Mouse (Mus musculus): Measurements from ENCODE around the gene Spef1.
A peak's percentile ranks its signal among the peaks of the same experiment; 100 is the strongest.

The Spef1 gene

GRCm38 (mm10) chr2:131172322-131172721, 14.8 kb downstream of the Spef1 start:
- no peak for DNase-seq (ENCODE audit: low spot score in 2 of 2)

DNA sequence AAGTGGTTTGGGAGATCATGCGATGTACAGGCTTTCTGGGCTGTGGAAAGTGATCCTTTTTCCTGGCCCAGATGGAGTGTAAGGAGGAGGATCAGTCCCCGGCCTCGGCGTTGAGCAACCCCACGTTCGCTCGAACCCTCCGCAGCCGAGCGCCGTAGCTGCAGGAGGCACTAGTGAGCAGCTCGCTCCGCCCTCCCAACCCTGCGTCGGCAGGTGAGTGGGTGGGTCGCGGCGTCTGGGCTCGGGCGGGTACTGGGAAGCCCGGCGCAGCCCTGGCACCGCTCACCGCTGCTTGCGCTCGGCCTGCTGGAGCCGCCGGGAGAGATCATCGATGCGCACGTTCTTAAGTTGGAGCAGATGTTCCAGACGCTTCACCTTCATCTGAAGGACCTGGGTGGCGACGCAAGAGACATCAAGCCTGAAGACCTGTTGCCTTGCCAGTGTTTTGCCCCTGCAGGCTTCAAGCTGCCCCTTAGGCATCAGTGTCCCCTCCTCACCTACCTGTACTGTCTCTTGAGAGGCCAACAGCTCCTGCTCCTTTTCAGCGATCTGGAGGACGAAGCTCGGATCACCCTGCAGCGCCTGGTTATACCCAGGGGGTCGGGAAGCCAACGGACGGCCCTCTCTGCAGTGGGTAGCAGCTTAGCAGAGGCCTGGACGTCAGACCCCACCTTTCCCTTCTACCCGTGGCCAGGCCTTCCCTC, 15.5 kb downstream of the Spef1 start:
- DNase-seq (ENCODE audit: low spot score in 2 of 2) = peak; percentile 65 to 74

DNA sequence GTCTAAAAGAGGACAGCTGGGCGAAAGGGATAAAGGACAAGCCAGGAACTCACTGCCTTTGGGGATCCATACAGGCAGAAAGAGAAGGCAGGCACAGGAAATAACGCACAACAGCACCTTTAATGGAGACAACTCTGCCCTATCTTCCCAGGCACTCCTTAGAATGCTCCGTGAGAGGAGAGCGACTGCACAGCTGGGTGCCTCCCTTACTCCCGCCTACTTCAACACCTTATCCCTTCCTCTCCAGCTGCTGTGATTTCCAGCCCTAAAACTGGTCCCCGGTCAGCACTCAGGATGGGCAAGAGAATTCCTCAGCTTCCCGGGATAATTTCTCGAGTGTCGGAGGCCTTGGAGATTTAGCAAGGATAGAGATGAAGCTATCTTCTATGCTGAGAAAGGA, 16.1 kb downstream of the Spef1 start:
- no peak for DNase-seq (ENCODE audit: low spot score in 2 of 2)

GRCm38 (mm10) chr2:131168914-131169313, 18.2 kb downstream of the Spef1 start:
- no peak for DNase-seq (ENCODE audit: low spot score in 2 of 2)

GRCm38 (mm10) chr2:131167984-131168383, 19.1 kb downstream of the Spef1 start:
- DNase-seq (ENCODE audit: low spot score in 2 of 2) = no peak

GRCm38 (mm10) chr2:131166172-131166571, 20.9 kb downstream of the Spef1 start:
- DNase-seq (ENCODE audit: low spot score in 2 of 2) = no peak

DNA sequence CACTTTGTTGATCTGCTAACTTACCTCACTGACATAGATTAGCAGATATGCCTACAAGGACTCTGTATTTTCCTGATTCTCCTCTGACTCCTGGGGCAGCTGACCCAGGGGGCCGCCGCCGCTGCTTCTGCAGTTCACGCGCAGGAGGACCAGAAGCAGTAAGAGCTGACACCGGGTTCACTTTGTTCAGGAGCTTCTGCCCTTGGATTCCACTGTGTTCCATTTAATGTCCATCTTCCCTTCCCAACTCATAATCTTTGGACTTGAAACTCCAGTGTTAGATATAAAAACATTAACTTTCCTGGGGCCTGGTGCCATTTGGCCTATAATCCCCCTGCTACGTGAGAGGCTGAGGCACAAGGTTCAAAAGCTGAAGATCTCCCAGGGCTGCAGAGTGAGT, 23.2 kb downstream of the Spef1 start:
- no peak for DNase-seq (ENCODE audit: low spot score in 2 of 2)

DNA sequence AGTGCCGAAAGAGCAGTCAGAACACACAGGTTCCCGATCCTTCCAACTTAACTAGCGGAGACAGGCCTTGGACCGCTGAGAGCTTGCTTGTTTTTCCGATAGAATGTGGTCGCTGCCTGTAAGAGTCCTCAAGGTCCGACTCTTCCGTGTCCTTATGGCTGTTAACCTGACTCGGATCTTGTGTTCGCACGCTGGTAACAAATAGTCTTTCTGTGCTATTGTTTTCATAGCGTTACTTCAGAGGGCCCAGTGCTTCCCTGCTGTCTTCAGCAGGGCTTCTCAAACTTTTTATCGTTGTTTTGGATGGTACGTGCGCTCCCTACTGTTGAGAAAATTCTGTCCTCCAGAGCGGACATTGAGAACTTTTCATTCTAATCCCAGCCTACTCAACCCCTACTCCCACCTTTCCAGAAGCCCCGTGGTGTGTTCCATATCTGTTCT, 26.4 kb downstream of the Spef1 start:
- peak; percentile 30 to 39 for DNase-seq (ENCODE audit: low spot score in 2 of 2)

- DNase-seq (ENCODE audit: low spot score in 2 of 2) = peak; percentile 95 to 98
Measured at GRCm38 (mm10) chr2:131159938-131160581, 27.0 kb downstream of the Spef1 start, which contains the start of gene 1700037H04Rik. TSS of gene 1700037H04Rik (minus strand) at chr2:131160081.

GRCm38 (mm10) chr2:131159491-131159910, 27.6 kb downstream of the Spef1 start:
- peak in 1 of 2 experiments; percentile 33 for DNase-seq (ENCODE audit: low spot score in 2 of 2)

- no peak for DNase-seq (ENCODE audit: low spot score in 2 of 2)
Measured at GRCm38 (mm10) chr2:131156987-131157386, 30.1 kb downstream of the Spef1 start.

- DNase-seq (ENCODE audit: low spot score in 2 of 2) = no peak
Measured at GRCm38 (mm10) chr2:131154036-131154435, 33.0 kb downstream of the Spef1 start.

DNA sequence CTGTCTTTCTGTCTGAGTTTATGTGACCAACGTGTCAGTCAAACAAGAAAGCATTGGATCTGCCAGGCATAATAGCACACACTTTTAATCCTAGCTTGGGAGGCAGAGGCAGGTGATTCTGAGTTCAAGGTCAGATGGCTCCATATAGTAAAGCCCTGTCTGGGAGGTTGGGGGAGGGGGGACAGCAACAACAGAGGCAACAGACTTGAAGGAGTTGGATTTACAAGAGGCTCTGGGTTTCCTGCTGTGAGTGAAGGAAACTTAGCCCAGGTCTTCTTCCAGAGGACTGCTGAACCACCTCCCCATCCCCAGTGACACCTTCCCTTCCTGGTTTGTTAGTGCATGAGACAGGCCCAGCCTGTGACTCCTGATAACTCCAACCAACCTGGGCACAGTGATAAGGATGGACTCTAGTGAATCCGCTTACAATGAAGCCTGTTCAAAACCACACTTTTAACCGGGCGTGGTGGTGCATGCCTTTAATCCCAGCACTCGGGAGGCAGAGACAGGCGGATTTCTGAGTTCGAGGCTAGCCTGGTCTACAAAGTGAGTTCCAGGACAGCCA, 34.8 kb downstream of the Spef1 start:
- DNase-seq (ENCODE audit: low spot score in 2 of 2) = no peak

- DNase-seq (ENCODE audit: low spot score in 2 of 2) = no peak
Measured at GRCm38 (mm10) chr2:131149254-131149578, 37.9 kb downstream of the Spef1 start.

- no peak for DNase-seq (ENCODE audit: low spot score in 2 of 2)
Measured at GRCm38 (mm10) chr2:131148353-131149253, 38.5 kb downstream of the Spef1 start.

DNA sequence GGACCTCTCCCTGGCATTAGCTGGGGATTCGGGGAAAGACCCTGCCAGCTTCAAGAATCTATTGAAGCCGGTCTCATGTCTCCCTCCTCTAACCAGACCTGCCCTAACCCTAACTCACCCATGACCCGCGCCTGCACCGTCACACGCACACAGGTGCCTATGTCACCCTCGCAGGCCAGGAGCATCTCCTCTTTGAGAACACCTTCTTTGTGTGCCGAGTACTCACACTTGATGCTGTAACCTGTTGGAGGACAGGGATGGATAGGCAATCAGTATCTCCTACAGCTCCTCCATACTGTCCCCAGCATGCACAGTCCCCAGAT, 40.1 kb downstream of the Spef1 start:
- no peak for DNase-seq (ENCODE audit: low spot score in 2 of 2)

GRCm38 (mm10) chr2:131146193-131147042, 40.7 kb downstream of the Spef1 start:
- DNase-seq (ENCODE audit: low spot score in 2 of 2) = peak in 1 of 2 experiments; percentile 23

DNA sequence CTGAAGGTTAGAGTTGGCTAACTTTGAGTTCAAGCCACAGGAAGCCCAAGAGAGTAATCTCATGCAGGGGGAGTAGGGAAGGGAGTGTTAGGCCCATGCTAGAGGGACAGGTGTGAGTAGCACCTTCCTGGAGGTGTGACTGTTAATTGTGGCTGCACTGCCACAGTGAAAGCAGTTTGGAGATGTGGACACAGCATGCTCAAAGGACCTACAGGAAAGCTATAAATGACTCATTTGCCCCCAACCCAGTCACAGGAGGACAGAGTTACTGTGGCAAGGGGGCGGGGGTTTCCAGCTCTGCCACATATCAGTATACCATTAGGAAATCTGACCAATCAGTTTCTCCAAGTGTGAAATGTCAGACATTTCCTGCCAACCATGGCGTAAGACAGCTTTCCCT, 41.5 kb downstream of the Spef1 start:
- DNase-seq (ENCODE audit: low spot score in 2 of 2) = no peak

DNA sequence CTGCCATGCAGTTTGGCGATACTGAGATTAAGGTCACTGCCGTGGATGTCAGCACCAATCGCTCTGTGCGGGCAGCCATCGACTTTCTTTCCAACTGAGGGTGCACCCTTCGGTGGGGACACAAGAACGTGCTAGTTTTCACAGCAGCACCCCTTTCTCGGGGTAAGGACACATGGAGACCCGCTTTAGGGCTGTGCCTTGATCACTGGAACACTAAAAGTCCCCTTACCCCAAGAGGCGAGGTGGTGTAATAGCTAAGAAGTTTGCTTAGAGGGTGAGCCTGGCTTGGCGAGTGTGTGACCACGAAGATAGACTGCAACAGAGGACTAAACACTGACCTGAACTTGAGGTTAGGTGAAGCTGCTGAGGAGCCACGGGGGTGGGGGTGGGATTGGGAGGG, 42.0 kb downstream of the Spef1 start:
- no peak for DNase-seq (ENCODE audit: low spot score in 2 of 2)

DNA sequence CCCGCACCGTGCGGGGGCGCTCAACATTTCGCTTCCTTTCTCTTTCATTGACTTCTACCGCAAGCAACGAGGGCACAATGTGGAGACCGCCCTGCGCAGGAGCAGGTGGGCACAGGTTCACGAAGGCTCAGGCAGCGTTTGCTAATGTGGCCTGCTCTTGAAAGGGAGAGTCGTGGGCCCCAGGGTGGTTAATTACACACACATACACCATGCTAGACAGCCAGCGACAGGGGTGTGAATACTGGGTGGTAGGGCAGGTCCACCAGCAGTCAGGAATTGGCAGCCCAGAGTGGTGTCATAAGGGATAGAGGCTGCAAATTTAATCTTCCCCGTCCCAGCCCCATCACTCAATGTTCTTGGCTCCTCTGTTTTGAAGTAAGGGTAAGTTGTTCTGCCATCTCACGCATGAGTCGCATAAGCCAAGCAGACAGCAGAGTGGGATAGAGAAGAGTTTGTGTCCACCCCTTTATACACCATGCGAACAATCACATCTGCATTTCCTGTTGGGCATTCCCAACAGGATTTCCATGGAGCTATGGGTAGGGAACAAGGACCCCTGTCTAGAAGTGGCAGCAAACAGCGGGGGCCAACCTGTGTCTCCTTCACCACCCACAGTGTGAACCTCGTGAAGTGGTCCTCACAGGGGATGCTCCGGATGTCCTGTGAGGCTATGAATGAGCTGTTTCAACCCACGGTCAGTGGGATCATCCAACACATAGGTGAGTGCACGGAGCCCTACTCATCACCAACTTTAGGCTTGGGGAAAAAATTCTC, 43.9 kb downstream of the Spef1 start:
- no peak for DNase-seq (ENCODE audit: low spot score in 2 of 2)

Data from right cerebral cortex, adult 2 months (tissue).